Mouse (Mus musculus): Measurements from ENCODE around the gene Cenpn. TPM values are rescaled to one million over a fixed set of nuclear protein-coding genes. Genes with fewer than 3 reads are reported as not detected.

The Cenpn gene
- polyA plus RNA-seq, 1 experiment from 2014 or later = 11.8 TPM

GRCm38 (mm10) chr8:116951369-116951768, 29.8 kb downstream of the Cenpn start:
- H3K4me2 ChIP-seq (ENCODE audit: low read depth, low read length) = no peak overlapping the region
- TF ChIP-seq EP300 (IDR thresholded peaks at IDR 0.05; ENCODE audit: low read depth) (no peak), CTCF (IDR thresholded peaks at IDR 0.05; ENCODE audit: low read depth) (no peak)
- DNase-seq = no peak
- no peak overlapping the region for H3K4me3 ChIP-seq (ENCODE audit: low read depth, low read length)
- no peak overlapping the region for H3K9ac ChIP-seq (replicated peaks)
- peaks cover 24% of the 10 kb centered on the region for H3K36me3 ChIP-seq (replicated peaks; ENCODE audit: insufficient read depth, low read length)
- no peak overlapping the region for H3K27ac ChIP-seq (ENCODE audit: low read depth)
- no peaks in the 10 kb centered on the region for H3K27me3 ChIP-seq (ENCODE audit: insufficient read depth, low read length)
- WGBS (ENCODE audit: insufficient replicate concordance) = 63% methylated on average over 5 of the region's 5 CpGs
- H3K9me3 ChIP-seq (ENCODE audit: low read length) = no peaks in the 10 kb centered on the region
- peaks cover 12% of the 10 kb centered on the region for H3K4me1 ChIP-seq (ENCODE audit: insufficient read depth)
- ATAC-seq = no peak

GRCm38 (mm10) chr8:116951778-116952177, 30.2 kb downstream of the Cenpn start:
- WGBS (ENCODE audit: insufficient replicate concordance) = 77% methylated on average over 2 of the region's 2 CpGs
- DNase-seq = no peak
- no peak overlapping the region for H3K4me2 ChIP-seq (ENCODE audit: low read depth, low read length)
- peaks cover 24% of the 10 kb centered on the region for H3K36me3 ChIP-seq (replicated peaks; ENCODE audit: insufficient read depth, low read length)
- H3K27ac ChIP-seq (ENCODE audit: low read depth) = no peak overlapping the region
- no peak for ATAC-seq
- peaks cover 8% of the 10 kb centered on the region; the same call in 1 of the 2 replicates for H3K4me1 ChIP-seq (ENCODE audit: insufficient read depth)
- TF ChIP-seq CTCF (IDR thresholded peaks at IDR 0.05; ENCODE audit: low read depth) (no peak), EP300 (IDR thresholded peaks at IDR 0.05; ENCODE audit: low read depth) (no peak)
- H3K9me3 ChIP-seq (ENCODE audit: low read length) = no peaks in the 10 kb centered on the region
- no peak overlapping the region for H3K9ac ChIP-seq (replicated peaks)
- no peak overlapping the region for H3K4me3 ChIP-seq (ENCODE audit: low read depth, low read length)
- no peaks in the 10 kb centered on the region for H3K27me3 ChIP-seq (ENCODE audit: insufficient read depth, low read length)

GRCm38 (mm10) chr8:116952428-116952827, 30.9 kb downstream of the Cenpn start:
- H3K4me3 ChIP-seq (ENCODE audit: low read depth, low read length) = no peak overlapping the region
- no peak overlapping the region for H3K27ac ChIP-seq (ENCODE audit: low read depth)
- no peak for DNase-seq
- TF ChIP-seq CTCF (IDR thresholded peaks at IDR 0.05; ENCODE audit: low read depth) (no peak), EP300 (IDR thresholded peaks at IDR 0.05; ENCODE audit: low read depth) (no peak)
- no peaks in the 10 kb centered on the region for H3K9me3 ChIP-seq (ENCODE audit: low read length)
- peaks cover 7% of the 10 kb centered on the region; the same call in 1 of the 2 replicates for H3K4me1 ChIP-seq (ENCODE audit: insufficient read depth)
- no peak overlapping the region for H3K4me2 ChIP-seq (ENCODE audit: low read depth, low read length)
- H3K27me3 ChIP-seq (ENCODE audit: insufficient read depth, low read length) = no peaks in the 10 kb centered on the region
- 70% methylated on average over 8 of the region's 8 CpGs for WGBS (ENCODE audit: insufficient replicate concordance)
- ATAC-seq = no peak
- no peak overlapping the region for H3K9ac ChIP-seq (replicated peaks)
- H3K36me3 ChIP-seq (replicated peaks; ENCODE audit: insufficient read depth, low read length) = peaks cover 27% of the 10 kb centered on the region

- no peak overlapping the region for H3K4me3 ChIP-seq (ENCODE audit: low read depth, low read length)
- no peaks in the 10 kb centered on the region for H3K9me3 ChIP-seq (ENCODE audit: low read length)
- H3K4me1 ChIP-seq (ENCODE audit: insufficient read depth) = 0 out of 2 replicates have a peak, but pooled peaks cover 3% of the 10 kb centered on the region
- H3K27me3 ChIP-seq (ENCODE audit: insufficient read depth, low read length) = no peaks in the 10 kb centered on the region
- DNase-seq = no peak
- TF ChIP-seq CTCF (IDR thresholded peaks at IDR 0.05; ENCODE audit: low read depth) (no peak), EP300 (IDR thresholded peaks at IDR 0.05; ENCODE audit: low read depth) (no peak)
- 79% methylated on average over 9 of the region's 9 CpGs for WGBS (ENCODE audit: insufficient replicate concordance)
- no peak for ATAC-seq
- H3K9ac ChIP-seq (replicated peaks) = no peak overlapping the region
- H3K36me3 ChIP-seq (replicated peaks; ENCODE audit: insufficient read depth, low read length) = peaks cover 30% of the 10 kb centered on the region
- H3K4me2 ChIP-seq (ENCODE audit: low read depth, low read length) = no peak overlapping the region
- no peak overlapping the region for H3K27ac ChIP-seq (ENCODE audit: low read depth)
Measured at GRCm38 (mm10) chr8:116954415-116954814, 32.9 kb downstream of the Cenpn start.

GRCm38 (mm10) chr8:116969531-116969930, 48.0 kb downstream of the Cenpn start:
- Histone ChIP-seq H3K9me3 (ENCODE audit: low read length) (no peaks in the 10 kb centered on the region), H3K4me3 (ENCODE audit: low read depth, low read length) (no peak overlapping the region), H3K4me1 (ENCODE audit: insufficient read depth) (peaks cover 3% of the 10 kb centered on the region; the same call in 1 of the 2 replicates), H3K27ac (ENCODE audit: low read depth) (peak overlapping the region; percentile 90), H3K4me2 (ENCODE audit: low read depth, low read length) (no peak overlapping the region), H3K27me3 (ENCODE audit: insufficient read depth, low read length) (no peaks in the 10 kb centered on the region), H3K9ac (replicated peaks) (0 out of 2 replicates have a peak overlapping the region, but pooled peaks have one; percentile 38), H3K36me3 (replicated peaks; ENCODE audit: insufficient read depth, low read length) (no peaks in the 10 kb centered on the region)
- ATAC-seq = peak; percentile 80
- no peak for DNase-seq
- WGBS (ENCODE audit: insufficient replicate concordance) = 69% methylated on average over 6 of the region's 6 CpGs
- TF ChIP-seq CTCF (IDR thresholded peaks at IDR 0.05; ENCODE audit: low read depth) (no peak), EP300 (IDR thresholded peaks at IDR 0.05; ENCODE audit: low read depth) (no peak)

- Histone ChIP-seq H3K27ac (ENCODE audit: low read depth) (no peak overlapping the region), H3K9me3 (ENCODE audit: low read length) (no peaks in the 10 kb centered on the region), H3K4me1 (ENCODE audit: insufficient read depth) (peaks cover 13% of the 10 kb centered on the region), H3K4me3 (ENCODE audit: low read depth, low read length) (no peak overlapping the region), H3K27me3 (ENCODE audit: insufficient read depth, low read length) (no peaks in the 10 kb centered on the region), H3K36me3 (replicated peaks; ENCODE audit: insufficient read depth, low read length) (no peaks in the 10 kb centered on the region), H3K9ac (replicated peaks) (no peak overlapping the region), H3K4me2 (ENCODE audit: low read depth, low read length) (peak overlapping the region; percentile 38)
- ATAC-seq (no peak), DNase-seq (no peak)
- WGBS (ENCODE audit: insufficient replicate concordance) = 30% methylated on average over 5 of the region's 5 CpGs
- no peak for TF ChIP-seq CTCF (IDR thresholded peaks at IDR 0.05; ENCODE audit: low read depth)
- no peak for TF ChIP-seq EP300 (IDR thresholded peaks at IDR 0.05; ENCODE audit: low read depth)
Measured at GRCm38 (mm10) chr8:116975066-116975465, 53.5 kb downstream of the Cenpn start.

- ATAC-seq (no peak), DNase-seq (no peak)
- H3K4me2 ChIP-seq (ENCODE audit: low read depth, low read length) = peak overlapping the region; percentile 38
- 66% methylated on average over 5 of the region's 5 CpGs for WGBS (ENCODE audit: insufficient replicate concordance)
- no peaks in the 10 kb centered on the region for H3K9me3 ChIP-seq (ENCODE audit: low read length)
- no peak overlapping the region for H3K27ac ChIP-seq (ENCODE audit: low read depth)
- no peak overlapping the region for H3K9ac ChIP-seq (replicated peaks)
- H3K27me3 ChIP-seq (ENCODE audit: insufficient read depth, low read length) = no peaks in the 10 kb centered on the region
- H3K36me3 ChIP-seq (replicated peaks; ENCODE audit: insufficient read depth, low read length) = no peaks in the 10 kb centered on the region
- no peak overlapping the region for H3K4me3 ChIP-seq (ENCODE audit: low read depth, low read length)
- TF ChIP-seq CTCF (IDR thresholded peaks at IDR 0.05; ENCODE audit: low read depth) = no peak
- TF ChIP-seq EP300 (IDR thresholded peaks at IDR 0.05; ENCODE audit: low read depth) = no peak
- peaks cover 13% of the 10 kb centered on the region for H3K4me1 ChIP-seq (ENCODE audit: insufficient read depth)
Measured at GRCm38 (mm10) chr8:116975606-116976005, 54.1 kb downstream of the Cenpn start.
